Mouse (Mus musculus): ENCODE data around the gene Pga5.

Pga5 gene

GRCm38 (mm10) chr19:10677915-10678771 lies at the start of gene Pga5:
Gene Pga5, minus strand, starts transcription at chr19:10678071.
- CTCF ChIA-PET: interaction anchor here (0.6 to 5.6 kb wide), 28 partner anchors 9 to 1842 kb away, joined by 3 to 60 read pairs (median 3); partner anchors contain the start of gene Vps37c (in 1 of the 4)

GRCm38 (mm10) chr19:10724629-10725363 lies 46.9 kb upstream of the Pga5 start:
- CTCF ChIA-PET: interaction anchor here in 3 of 4 experiments (0.5 to 2.8 kb wide), 6 partner anchors 10 to 202 kb away, joined by 3 to 26 read pairs (median 9); no protein-coding TSS in a partner anchor
- POLR2A ChIA-PET: interaction anchor here in 3 of 4 experiments (0.8 to 1.5 kb wide), 6 partner anchors 9 to 128 kb away, joined by 3 to 4 read pairs (median 3); no protein-coding TSS in a partner anchor

More at GRCm38 (mm10) chr19:10677915-10678771, at the start of gene Pga5:
- POLR2A ChIA-PET: interaction anchor here in 3 of 4 experiments (0.6 to 1.4 kb wide), 4 partner anchors 208 to 1331 kb away, joined by 3 to 5 read pairs (median 4); no protein-coding TSS in a partner anchor

- POLR2A ChIA-PET: interaction anchor here (0.5 to 1.5 kb wide), 9 partner anchors 9 to 256 kb away, joined by 3 to 4 read pairs (median 3); no protein-coding TSS in a partner anchor
- CTCF ChIA-PET: interaction anchor here (1.2 to 2.8 kb wide), 8 partner anchors 9 to 261 kb away, joined by 3 to 26 read pairs (median 9); no protein-coding TSS in a partner anchor
Observed at GRCm38 (mm10) chr19:10723649-10724048, 45.8 kb upstream of the Pga5 start.

GRCm38 (mm10) chr19:10723084-10723483 lies 45.2 kb upstream of the Pga5 start:
- POLR2A ChIA-PET: interaction anchor here (0.5 to 1.5 kb wide), 8 partner anchors 9 to 400 kb away, joined by 3 to 4 read pairs (median 3); partner anchors contain the start of gene Ccdc86 (in 1 of the 4)

GRCm38 (mm10) chr19:10721064-10721463 lies 43.2 kb upstream of the Pga5 start:
- ChIA-PET CTCF (interaction anchor here in 3 of 4 experiments (0.6 to 2.4 kb wide), 7 partner anchors 11 to 258 kb away, joined by 3 to 13 read pairs (median 5); no protein-coding TSS in a partner anchor), POLR2A (interaction anchor here in 3 of 4 experiments (0.6 to 1.3 kb wide), 3 partner anchors 13 to 144 kb away, joined by 3 read pairs; partner anchors contain the start of genes Cyb561a3 (in 1 of the 3) and Tmem138 (in 1 of the 3))

More at GRCm38 (mm10) chr19:10723084-10723483, 45.2 kb upstream of the Pga5 start:
- CTCF ChIA-PET: interaction anchor here (0.6 to 2.8 kb wide), 11 partner anchors 8 to 262 kb away, joined by 3 to 26 read pairs (median 5); no protein-coding TSS in a partner anchor

GRCm38 (mm10) chr19:10720524-10720923 lies 42.7 kb upstream of the Pga5 start:
- POLR2A ChIA-PET: interaction anchor here in 3 of 4 experiments (0.6 to 1.3 kb wide), 6 partner anchors 11 to 166 kb away, joined by 3 to 4 read pairs (median 3); partner anchors contain the start of genes Cyb561a3 (in 1 of the 3) and Tmem138 (in 1 of the 3)
- CTCF ChIA-PET: interaction anchor here (0.6 to 2.4 kb wide), 9 partner anchors 11 to 201 kb away, joined by 3 to 29 read pairs (median 7); no protein-coding TSS in a partner anchor

GRCm38 (mm10) chr19:10719751-10720150 lies 41.9 kb upstream of the Pga5 start:
- CTCF ChIA-PET: interaction anchor here in 3 of 4 experiments (0.6 to 2.4 kb wide), 5 partner anchors 9 to 115 kb away, joined by 3 to 29 read pairs (median 7); no protein-coding TSS in a partner anchor
- POLR2A ChIA-PET: interaction anchor here in 2 of 4 experiments (0.6 to 1.0 kb wide), 2 partner anchors 10 to 15 kb away, joined by 3 to 4 read pairs; no protein-coding TSS in a partner anchor

GRCm38 (mm10) chr19:10718251-10718775 lies 40.4 kb upstream of the Pga5 start:
- ChIA-PET CTCF (interaction anchor here (0.5 to 1.7 kb wide), 6 partner anchors 8 to 1298 kb away, joined by 3 to 19 read pairs (median 4); no protein-coding TSS in a partner anchor), POLR2A (interaction anchor here in 1 of 4 experiments (0.5 to 1.4 kb wide), 3 partner anchors 11 to 193 kb away, joined by 3 read pairs; no protein-coding TSS in a partner anchor)

- ChIA-PET POLR2A (interaction anchor here in 2 of 4 experiments (0.6 to 1.6 kb wide), 5 partner anchors 9 to 560 kb away, joined by 3 to 5 read pairs (median 3); no protein-coding TSS in a partner anchor), CTCF (interaction anchor here in 3 of 4 experiments (0.6 to 3.3 kb wide), 10 partner anchors 8 to 736 kb away, joined by 3 to 13 read pairs (median 8); partner anchors contain the start of genes Cd6 (in 1 of the 3) and Ptgdr2 (in 1 of the 3))
Observed at GRCm38 (mm10) chr19:10715476-10715875, 37.6 kb upstream of the Pga5 start.

GRCm38 (mm10) chr19:10714682-10715475 lies 37.0 kb upstream of the Pga5 start:
- ChIA-PET CTCF (interaction anchor here (0.6 to 3.3 kb wide), 39 partner anchors 7 to 846 kb away, joined by 3 to 13 read pairs (median 4); partner anchors contain the start of genes Cd6 (in 2 of the 4) and Ptgdr2 (in 1 of the 4)), POLR2A (interaction anchor here (0.6 to 1.6 kb wide), 11 partner anchors 8 to 774 kb away, joined by 3 to 6 read pairs (median 3); no protein-coding TSS in a partner anchor)

- ChIA-PET CTCF (interaction anchor here (0.6 to 3.3 kb wide), 29 partner anchors 9 to 846 kb away, joined by 3 to 12 read pairs (median 4); partner anchors contain the start of genes Cd6 (in 2 of the 4) and Ptgdr2 (in 1 of the 4)), POLR2A (interaction anchor here (0.6 to 1.6 kb wide), 9 partner anchors 9 to 335 kb away, joined by 3 to 6 read pairs (median 4); no protein-coding TSS in a partner anchor)
Observed at GRCm38 (mm10) chr19:10714168-10714567, 36.3 kb upstream of the Pga5 start.

- ChIA-PET POLR2A (interaction anchor here in 2 of 4 experiments (0.6 to 1.2 kb wide), 2 partner anchors 10 to 209 kb away, joined by 3 to 4 read pairs; no protein-coding TSS in a partner anchor), CTCF (interaction anchor here in 3 of 4 experiments (0.6 to 1.9 kb wide), 5 partner anchors 10 to 236 kb away, joined by 3 to 8 read pairs (median 3); partner anchors contain the start of gene Ccdc86 (in 1 of the 3))
Observed at GRCm38 (mm10) chr19:10713551-10713950, 35.7 kb upstream of the Pga5 start.

- ChIA-PET POLR2A (interaction anchor here in 1 of 4 experiments (0.7 kb wide), 1 partner anchor 161 kb away, joined by 3 read pairs; no protein-coding TSS in a partner anchor), CTCF (interaction anchor here in 2 of 4 experiments (0.6 to 1.4 kb wide), 3 partner anchors 19 to 237 kb away, joined by 3 to 4 read pairs (median 3); partner anchors contain the start of gene Ccdc86 (in 1 of the 2))
Observed at GRCm38 (mm10) chr19:10712646-10713045, 34.8 kb upstream of the Pga5 start.

GRCm38 (mm10) chr19:10712194-10712593 lies 34.3 kb upstream of the Pga5 start:
- CTCF ChIA-PET: interaction anchor here in 2 of 4 experiments (0.5 to 1.4 kb wide), 3 partner anchors 117 to 267 kb away, joined by 3 to 5 read pairs (median 4); partner anchors contain the start of gene Ccdc86 (in 1 of the 2)

GRCm38 (mm10) chr19:10710751-10711150 lies 32.9 kb upstream of the Pga5 start:
- POLR2A ChIA-PET: interaction anchor here in 2 of 4 experiments (1.4 to 1.7 kb wide), 4 partner anchors 11 to 231 kb away, joined by 3 to 7 read pairs (median 4); no protein-coding TSS in a partner anchor
- CTCF ChIA-PET: interaction anchor here (0.6 to 3.5 kb wide), 21 partner anchors 8 to 452 kb away, joined by 3 to 60 read pairs (median 6); partner anchors contain the start of gene Pga5 (in 1 of the 4)

More at GRCm38 (mm10) chr19:10712194-10712593, 34.3 kb upstream of the Pga5 start:
- POLR2A ChIA-PET: interaction anchor here in 1 of 4 experiments (0.7 kb wide), 1 partner anchor 161 kb away, joined by 3 read pairs; no protein-coding TSS in a partner anchor

Data from embryonic stem cell, embryonic (primary cell).